Mouse (Mus musculus) olfactory bulb, adult 2 months (tissue): ENCODE measurements around the gene Cd160.

ENCODE experiments used
- CTCF ChIP-seq: fragments of 200-500 bp; IDR thresholded peaks from 2 replicates; pipeline ENCODE4 v1.5.1; 2012; ENCODE audit warnings: low read depth, mild to moderate bottlenecking, low read length, moderate library complexity; ENCODE audit not compliant: insufficient read depth
- POLR2A ChIP-seq: fragments of 200-500 bp; IDR thresholded peaks from 2 replicates; pipeline ENCODE4 v1.6.1; 2012; ENCODE audit warnings: mild to moderate bottlenecking, low read depth, low read length, moderate library complexity; ENCODE audit not compliant: insufficient read depth

- TF ChIP-seq CTCF (no peak), POLR2A (no peak)
These were observed 23.4 kb upstream of the Cd160 start for GRCm38 (mm10) chr3:96852561-96852960.
